Mouse (Mus musculus) heart, postnatal 4 days (tissue): ENCODE data around the gene Dgke. TPM values are rescaled to one million over a fixed set of nuclear protein-coding genes. Genes with fewer than 3 reads are reported as not detected.

Experiments used
- DNase-seq: peaks from one replicate; pipeline ENCODE4 v3.0.0; 2021
- total RNA-seq, 2 experiments: library from RNA; stranded (reverse); gene quantifications; 2 replicates each; pipeline ENCODE4 v1.2.3; 2021

Dgke gene
- total RNA-seq, 2 experiments from 2014 or later = 12.4 to 13.6 TPM

DNA sequence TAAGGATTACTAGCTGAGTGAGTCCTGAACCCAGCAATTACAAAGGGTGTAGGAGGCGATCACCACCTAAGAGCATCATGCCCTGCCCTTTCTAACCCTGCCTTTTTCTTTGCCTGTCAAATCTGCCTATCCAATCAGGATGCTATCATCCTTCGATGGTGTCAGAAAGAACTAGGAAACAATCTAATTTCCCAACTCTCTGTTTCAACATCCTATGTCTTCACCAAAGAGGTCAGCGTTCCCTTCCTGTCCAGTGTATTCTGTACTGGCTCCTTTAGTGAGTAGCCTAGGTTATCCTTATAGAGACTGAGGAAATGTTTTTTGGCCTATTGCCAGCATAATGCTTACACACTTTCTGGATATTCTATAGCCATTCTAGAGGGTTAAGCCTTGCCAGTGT lies 31.1 kb downstream of the Dgke start:
- DNase-seq = no peak

GRCm38 (mm10) chr11:89034592-89034991 lies 32.1 kb downstream of the Dgke start:
- DNase-seq = no peak

- DNase-seq = no peak
Measured at GRCm38 (mm10) chr11:89031189-89031588, 35.5 kb downstream of the Dgke start.

- no peak for DNase-seq
Measured at GRCm38 (mm10) chr11:89030552-89030951, 36.1 kb downstream of the Dgke start.

DNA sequence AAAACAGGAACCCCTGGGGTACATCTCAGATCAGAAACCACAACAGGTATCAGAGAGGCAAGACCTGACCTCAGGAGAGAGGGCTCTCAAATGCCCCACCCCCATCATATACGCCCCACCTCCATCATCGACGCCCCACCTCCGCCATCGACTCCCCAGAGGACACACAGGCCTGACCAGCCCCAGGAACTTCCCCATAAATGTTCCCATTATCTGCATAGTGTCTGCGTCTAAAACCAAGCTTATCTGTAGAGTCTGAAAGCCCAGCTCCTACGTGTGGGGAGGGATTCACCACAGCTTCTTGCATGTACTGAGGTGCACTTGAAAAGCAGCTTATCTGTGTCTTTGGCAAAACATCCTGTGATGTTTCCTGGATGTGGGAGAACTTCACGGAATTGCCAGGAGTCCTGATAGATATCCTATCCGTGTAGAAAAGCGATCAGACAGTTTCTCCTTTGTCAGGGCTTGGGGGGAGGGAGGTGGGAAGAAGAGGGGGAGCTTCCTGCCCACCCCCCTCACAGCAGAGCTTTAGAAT lies 37.7 kb downstream of the Dgke start:
- peak; percentile 47 for DNase-seq

DNA sequence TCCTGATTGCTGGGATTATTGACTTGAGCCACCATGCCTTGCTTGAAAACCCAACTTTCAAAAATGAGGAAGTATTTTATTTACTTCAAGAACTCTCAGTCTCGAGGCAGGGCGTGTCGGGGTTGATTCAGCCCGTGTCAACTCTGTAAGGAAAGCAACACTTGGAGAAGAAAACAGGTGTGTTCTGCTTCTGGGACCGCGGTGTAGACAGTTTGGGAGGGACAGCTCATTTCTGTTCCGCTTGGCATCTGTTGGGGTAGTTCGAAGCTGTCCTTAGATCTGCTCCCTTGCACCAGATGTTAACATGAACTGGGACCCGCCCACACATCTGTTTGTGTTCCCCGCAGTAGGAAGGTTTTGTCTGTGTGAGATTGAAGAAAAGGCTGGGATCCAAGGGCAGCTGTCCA lies 38.7 kb downstream of the Dgke start:
- peak; percentile 40 for DNase-seq

DNA sequence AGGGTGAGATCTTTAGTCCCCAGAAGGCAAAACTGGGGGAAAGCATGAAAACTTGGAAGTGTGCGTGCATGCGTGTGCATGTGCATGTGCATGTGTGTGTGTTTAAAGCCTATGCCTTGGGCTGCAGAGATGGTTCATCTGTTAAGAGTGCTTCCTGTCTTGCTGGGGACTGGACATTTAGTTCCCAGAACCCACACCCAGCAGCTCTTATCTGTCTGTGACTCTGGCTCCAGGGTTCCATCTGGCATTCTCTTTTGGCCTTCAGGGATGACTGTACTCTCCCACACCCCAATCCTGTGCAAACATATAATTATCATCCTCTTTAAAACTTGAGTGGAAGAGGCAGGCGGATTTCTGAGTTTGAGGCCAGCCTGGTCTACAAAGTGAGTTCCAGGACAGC lies 40.5 kb downstream of the Dgke start:
- DNase-seq = no peak

GRCm38 (mm10) chr11:89025603-89026002 lies 41.0 kb downstream of the Dgke start:
- no peak for DNase-seq

- DNase-seq = peak; percentile 88
Measured at GRCm38 (mm10) chr11:89024181-89024881, 42.3 kb downstream of the Dgke start.

- no peak for DNase-seq
Measured at GRCm38 (mm10) chr11:89023477-89023876, 43.2 kb downstream of the Dgke start.

- no peak for DNase-seq
Measured at GRCm38 (mm10) chr11:89022120-89022731, 44.4 kb downstream of the Dgke start.

- DNase-seq = no peak
Measured at GRCm38 (mm10) chr11:89021687-89022086, 45.0 kb downstream of the Dgke start.

DNA sequence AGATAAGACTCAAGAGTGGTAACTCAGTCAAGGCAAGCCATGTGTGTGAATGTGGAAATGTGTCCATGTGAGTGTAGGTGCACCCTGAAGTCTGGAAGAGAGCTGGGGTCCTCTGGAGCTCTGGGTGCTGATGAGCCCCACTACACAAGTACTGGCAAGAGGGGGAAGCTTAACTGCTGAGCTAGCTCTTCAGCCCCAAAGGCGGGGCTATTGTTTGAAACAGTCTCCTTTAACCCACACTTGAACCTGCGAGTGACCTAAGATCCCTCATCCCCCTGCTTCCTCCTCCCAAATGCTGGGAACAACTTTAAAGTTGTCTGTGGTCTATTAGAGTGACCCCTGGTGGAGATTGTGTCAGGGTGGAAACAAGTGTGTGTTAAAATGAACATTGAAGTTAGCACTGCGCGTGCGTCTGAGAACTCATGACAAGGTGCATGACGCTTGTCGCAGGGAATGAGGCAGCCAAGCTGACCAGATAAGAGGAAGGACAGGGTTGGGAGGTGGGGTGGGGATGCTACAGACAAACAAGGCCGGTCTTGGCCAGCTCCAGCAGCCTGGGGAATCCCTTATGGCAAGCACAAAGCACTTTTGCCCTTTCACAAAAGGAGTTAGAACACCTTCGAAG lies 45.9 kb downstream of the Dgke start:
- DNase-seq = peak; percentile 44

DNA sequence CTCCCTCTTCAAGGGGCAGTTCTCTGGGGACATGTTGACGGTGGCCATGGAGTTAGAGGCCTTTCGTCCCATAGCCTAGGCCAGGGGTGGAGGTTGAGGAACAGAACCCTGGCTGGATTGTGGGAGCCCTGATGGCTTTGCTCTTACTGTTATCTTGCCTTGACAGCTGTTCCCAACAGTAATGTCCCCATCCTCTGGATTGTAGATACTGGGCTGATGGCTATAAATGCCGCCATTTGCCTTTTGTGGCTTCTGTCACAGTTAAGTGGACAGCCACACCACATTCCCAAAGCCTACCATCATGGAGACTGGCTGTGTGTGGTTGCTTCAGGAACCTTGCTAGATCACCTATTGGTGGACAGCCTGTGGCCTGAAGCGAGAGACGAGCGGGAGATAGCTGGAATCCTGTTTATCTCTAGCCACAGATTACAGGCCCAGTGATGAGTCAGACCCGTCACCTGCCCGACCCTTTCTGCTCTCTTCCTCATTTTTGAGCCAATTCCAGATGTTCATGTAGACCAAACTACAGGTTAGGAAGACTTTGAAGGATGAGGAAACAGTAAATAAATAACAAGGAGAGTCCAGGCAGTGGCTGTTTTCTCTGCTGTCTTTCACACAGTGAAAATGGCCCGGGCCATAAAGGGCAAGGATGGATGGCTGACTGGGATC lies 49.0 kb downstream of the Dgke start:
- DNase-seq = no peak

DNA sequence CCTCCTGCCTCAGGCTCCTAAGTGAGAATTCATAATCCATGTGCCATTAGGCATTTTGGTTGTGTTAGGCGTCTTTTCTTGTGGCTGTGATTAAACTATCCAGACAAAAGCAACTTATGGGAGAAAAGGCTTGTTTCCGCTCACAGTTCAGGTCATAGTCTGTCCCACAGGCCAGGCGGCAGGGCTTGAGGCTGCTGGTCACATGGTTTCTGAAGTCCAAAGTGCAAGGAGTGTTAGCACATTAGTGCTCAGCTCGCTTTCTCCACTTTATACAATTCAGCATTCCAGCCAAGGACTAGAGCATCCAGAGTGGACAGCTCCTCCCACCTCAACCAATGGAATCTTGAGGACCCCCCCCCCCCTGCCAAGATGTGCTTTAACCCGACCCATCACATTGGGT lies 54.4 kb downstream of the Dgke start:
- no peak for DNase-seq

DNA sequence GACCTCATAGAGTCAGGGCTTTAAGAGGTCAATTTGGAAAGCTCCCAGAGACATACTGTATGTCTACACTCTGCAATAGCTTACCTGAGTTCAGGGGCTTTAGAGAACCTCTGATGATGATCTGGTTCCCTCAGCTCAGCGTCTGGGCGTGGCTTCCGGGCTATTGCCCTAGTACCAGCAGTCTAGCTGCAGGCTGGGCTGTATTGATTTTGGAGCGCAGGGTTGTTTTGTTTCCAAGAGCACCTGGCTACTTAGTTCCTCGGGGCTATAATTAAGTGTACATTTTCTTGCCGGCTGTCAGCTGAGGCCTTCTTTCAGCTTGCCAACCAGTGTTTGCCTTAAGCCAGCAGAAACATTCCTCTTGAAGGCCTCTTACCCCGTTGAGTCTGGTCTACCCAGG lies 57.2 kb downstream of the Dgke start:
- DNase-seq = no peak

DNA sequence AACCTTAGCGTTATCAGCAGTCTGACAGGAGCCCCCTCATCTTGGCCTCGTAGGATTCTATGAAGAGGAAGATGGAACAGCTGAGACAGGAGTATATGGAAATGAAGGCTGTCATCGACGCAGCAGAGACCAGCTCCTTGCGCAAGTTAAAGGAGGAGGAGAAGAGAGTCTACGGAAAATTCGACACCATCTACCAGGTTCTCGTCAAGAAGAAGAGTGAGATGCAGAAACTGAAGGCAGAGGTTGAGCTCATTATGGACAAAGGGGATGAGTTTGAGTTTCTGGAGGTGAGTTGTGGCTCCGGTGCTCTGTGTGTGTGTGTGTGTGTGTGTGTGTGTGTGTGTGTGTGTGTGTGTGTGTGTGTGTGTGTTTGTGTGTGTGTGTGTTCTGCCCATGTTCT lies 57.6 kb downstream of the Dgke start:
- no peak for DNase-seq

GRCm38 (mm10) chr11:89007582-89007981 lies 59.1 kb downstream of the Dgke start:
- DNase-seq = no peak

GRCm38 (mm10) chr11:89006404-89006803 lies 60.2 kb downstream of the Dgke start:
- DNase-seq = no peak

DNA sequence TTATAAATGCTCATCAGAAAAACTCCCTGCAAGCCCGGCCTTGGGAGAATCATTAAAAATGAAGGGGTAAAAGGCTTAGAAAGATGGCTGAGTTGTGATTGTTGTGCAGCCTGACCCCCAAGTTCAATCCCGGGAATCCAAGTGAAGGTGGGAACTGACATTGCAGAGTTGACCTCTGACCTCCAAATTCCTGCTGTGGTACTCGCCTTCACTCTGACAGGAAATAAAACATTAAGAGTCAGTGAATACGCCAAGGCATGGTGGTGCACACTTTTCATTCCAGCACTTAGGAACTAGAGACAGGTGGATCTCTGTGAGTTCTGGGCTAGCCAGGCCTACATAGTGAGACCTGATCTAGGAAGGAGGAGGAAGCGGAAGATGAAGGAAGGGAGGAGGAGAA lies 61.2 kb downstream of the Dgke start:
- no peak for DNase-seq

DNA sequence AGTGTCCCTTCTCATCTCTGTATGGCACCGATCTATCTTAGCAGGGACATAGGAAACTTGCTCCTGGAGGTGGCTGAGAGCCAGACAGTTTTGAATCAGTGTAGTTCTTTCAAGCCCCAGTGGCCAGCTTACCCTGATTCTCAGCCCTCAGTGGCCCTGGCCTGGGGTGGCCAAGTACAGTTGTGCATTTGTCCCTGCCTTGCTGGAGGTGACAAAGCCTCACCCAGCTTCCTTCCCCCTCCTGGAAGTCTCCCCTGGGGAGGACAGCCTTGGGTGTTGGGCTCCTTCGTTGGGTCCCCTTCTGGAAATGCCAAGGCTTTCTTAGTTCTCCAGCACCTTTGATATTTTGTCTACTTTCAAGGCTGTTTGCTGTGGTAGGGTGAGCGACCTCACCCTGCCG lies 62.9 kb downstream of the Dgke start:
- no peak for DNase-seq

DNA sequence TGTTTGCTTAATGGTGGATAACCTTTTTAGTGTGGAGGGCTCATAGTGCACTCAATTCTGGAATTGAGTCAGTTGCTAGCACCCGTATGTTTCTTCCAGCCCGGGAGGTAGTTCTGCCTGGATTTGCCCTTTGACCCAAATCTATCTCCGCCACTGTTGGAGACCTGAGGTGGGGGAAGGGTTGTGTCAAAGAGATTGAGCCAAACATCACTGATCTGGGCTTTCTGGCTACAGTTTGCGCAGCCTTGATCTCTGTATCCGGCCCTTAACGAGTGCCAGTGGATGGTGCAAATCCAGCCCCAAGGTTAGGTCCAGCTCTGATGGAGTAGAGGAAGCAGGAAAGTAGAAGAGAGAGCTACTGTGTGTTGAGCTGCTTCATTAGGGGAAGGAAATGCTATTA lies 63.6 kb downstream of the Dgke start:
- no peak for DNase-seq

DNA sequence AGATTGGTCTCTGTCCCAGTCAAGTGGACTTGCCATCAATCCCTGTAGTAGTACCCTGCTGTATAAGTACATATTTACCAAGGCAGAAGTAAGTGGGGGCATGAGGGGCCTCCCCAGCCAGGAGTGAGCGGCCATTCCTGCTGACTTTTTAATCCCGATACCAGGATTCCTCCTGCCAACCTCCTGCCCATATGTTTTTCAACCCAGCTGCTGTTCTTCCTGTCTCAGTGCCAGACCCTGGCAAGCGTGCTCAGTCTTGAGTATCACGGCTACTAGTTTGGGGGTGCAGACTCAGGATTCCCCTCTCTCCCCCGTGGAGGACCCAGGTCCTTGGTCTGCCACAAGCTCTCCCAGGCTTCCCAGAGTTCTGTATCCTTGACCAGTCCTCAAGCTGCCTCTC lies 64.0 kb downstream of the Dgke start:
- no peak for DNase-seq
